Mouse (Mus musculus) lung, postnatal 4 days (tissue): Measurements from ENCODE around the gene Gbp2b.
A peak's percentile ranks its signal among the peaks of the same experiment; 100 is the strongest.

Experiments
- DNase-seq, 2 experiments: peaks; one replicate each; pipeline ENCODE4 v3.0.0; 2021

Gene Gbp2b

DNA sequence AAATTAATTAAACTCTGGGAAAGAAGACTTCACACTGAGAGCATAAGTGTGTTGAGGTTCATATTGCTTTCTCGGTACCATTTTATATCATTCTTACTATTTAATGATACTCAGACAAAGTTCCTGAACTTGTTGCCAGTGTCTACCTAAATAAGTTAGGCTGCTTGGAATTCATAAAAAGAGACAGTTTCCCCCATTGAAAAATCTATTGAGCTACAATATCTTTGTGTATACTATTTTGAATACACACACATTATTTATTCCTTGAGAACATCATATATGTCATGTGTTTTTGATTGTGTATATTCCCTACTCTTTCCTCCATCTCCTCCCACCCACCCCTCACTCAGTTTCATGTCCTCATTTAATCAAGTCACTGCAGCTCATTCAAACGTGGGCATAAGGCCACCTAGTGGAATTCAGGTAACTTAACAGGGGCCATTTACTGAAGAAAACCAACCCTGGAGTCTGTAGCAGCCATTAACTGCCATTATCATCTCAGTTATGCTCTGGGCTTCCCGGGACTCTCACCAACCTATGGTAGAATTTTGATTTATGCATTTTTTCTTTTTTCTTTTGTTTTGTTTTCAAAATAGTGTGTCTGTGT, 26.4 kb downstream of the Gbp2b start:
- DNase-seq: peak in 1 of 2 experiments; percentile 19

DNA sequence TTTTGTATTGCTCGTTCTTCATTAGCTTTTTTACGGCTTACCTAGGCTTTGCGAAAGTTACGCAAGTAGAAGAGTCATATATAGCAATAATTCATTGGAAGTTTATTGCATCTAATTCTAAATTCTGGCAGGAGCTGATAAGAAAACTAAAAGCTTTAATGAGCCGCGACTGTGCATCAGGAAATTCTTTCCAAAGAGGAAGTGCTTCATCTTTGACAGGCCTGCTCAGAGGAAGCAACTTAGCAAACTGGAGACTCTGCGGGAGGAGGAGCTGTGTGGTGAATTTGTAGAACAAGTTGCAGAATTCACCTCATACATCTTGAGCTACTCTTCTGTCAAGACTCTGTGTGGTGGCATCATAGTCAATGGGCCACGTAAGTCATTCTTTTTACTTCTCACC, 35.7 kb downstream of the Gbp2b start:
- no peak for DNase-seq

DNA sequence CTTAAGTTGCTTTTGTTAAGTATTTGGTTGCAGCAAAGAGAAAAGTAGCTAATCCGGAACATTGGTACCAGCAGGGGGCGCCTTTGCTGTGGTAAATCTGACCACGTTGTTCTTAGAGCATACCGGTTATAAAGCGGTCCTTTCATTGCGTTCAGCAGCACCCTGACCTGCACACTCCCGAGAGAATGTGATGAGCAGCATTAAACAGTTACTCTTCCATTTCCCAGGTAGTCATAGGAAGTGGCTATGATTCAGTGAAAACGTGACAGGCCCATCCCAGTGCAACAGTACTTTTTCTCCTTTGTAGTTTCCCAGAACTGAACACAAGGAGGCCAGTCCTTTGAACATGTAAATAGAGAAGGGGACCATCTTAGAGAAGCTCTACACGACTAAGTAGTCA, 45.6 kb downstream of the Gbp2b start:
- DNase-seq: peak; percentile 35 to 69

DNA sequence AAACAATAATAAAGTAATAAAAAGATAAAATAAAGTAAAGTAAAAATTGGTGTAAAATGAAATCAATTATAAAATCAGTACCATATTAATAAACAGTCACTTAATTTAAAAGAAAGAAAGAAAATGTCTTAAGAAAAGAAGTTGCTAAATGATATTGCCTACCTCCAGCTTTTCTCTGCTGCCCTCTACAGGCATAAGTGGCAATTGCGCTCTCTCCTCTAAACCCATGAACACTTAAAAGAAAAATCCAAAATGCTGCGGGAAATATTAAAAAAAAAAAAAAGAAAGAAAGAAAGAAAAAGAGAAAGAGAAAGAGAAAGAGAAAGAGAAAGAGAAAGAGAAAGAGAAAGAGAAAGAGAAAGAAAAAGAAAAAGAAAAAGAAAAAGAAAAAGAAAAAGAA, 51.3 kb downstream of the Gbp2b start:
- peak in 1 of 2 experiments; percentile 74 for DNase-seq

DNA sequence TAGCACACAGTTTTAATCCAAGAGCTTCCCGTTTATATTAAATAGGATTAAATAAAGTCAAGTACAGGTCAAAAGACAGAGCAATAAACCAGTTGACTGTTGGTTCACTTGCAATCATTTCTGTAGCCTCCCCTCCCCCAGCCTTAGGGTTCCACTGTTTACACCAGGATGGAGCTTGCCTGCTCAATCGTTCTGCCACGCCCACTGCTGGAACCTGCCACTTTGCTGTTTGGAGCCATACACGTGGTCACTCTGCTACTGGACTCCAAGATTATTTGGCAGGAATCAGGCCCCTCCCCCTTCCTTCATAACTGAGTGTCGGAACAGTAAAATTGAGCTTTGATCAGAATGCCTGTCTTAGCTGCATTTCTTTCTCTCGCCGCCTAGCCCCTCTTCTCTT, 53.2 kb downstream of the Gbp2b start:
- peak in 1 of 2 experiments; percentile 33 for DNase-seq

DNA sequence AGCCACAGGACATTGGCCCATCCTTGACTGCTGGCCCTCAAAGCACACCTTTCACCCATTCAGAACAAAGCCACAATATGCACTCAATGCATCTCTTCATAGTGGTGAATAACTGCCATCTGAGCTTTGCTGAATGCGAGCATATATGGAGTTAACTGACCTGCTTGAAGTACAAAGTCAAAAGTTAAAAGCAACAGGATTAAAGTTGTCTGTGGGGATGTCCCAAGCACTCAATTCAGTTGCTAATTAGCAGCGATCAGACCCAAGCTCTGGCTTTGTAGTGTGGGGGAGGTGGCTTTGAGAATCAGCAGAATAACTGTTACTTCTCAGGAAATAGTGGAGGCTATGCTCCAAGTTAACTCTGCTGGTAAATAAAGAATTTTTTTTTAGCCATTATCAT, 55.6 kb downstream of the Gbp2b start:
- no peak for DNase-seq

DNA sequence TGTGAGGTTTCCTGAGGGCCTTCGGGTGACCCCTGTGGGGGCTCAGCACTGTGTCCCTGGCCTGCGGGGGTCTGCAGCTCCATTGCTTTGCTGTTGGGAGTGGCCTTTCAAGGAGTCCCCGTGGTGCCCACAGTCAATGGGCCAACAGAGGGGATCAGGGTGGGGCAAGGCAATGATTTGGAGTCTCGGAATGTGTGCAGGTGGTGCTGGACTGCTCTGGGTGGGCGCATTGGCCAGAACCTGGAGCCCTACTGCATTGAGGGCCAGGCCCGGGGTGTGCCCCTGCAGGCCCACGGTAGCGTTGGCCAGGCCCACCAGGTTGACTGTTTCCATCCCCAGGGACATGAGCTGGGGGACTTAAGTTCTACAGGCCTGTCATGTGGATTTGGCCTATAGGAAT, 70.1 kb downstream of the Gbp2b start:
- DNase-seq: no peak
